Mouse (Mus musculus): Measurements from ENCODE around the gene Kdm1a. TPM values are rescaled to one million over a fixed set of nuclear protein-coding genes. Genes with fewer than 3 reads are reported as not detected.

The Kdm1a gene
- polyA plus RNA-seq (2015; fragmentation: Nextera tagmentation; extraction: Ambion mirVana) = 22.0 and 24.2 TPM in 2 replicates

GRCm38 (mm10) chr4:136602568-136602967 is at the start of gene Kdm1a:
Kdm1a (minus strand) TSS chr4:136602723.

DNA sequence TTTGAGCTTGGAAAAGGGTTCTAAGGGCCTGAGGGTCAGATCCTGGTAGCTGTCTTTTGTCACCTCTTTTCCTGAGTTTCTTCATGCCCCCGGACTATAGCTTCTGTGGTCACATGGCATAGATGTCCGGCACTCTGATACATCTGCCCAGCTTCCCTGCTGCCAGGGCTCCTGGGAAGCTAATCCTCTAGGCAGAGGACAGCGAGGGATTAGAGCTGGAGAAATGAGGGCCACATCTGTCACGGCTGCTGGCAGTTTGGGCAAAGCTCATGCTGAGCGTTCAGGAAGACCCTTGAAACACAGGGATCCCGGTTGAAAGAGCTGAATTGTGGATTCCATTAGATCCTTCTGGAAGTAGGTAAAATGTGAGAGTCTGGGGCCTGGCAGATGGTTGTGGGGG is 19.9 kb upstream of the Kdm1a start, which contains the start of gene Lactbl1:
Gene Lactbl1, plus strand, starts transcription at position 234 of the 400 bp plus-strand sequence.

DNA sequence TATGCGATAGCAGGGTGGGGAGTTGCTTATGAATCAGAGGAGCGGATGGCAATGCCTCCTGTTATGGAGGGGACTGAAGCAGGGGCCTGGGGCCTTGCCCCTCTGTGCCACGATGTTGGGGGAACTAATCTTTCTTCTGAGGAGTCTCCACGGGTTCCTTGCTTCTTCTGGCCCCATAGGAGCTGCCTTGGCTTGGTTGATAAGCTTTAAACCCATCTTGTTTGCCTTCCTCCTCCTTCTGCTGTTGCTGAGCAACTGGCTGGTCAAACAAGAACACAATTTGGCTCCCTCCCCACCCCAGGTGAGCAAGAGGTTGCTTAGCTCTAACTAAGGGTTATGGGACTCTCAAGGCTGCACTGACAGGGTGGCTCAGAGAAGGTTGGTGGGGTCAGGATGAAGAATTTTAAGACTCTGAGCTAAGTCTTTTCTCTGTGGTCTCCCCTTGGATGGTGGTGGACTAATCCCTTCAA is 7.9 kb upstream of the Kdm1a start, which contains the start of gene Tex46:
Gene Tex46, plus strand, starts transcription at position 51 of the 470 bp plus-strand sequence.

Small RNA genes lying within 50 kb of the gene (microRNA-seq; reads per million reads assigned to microRNA genes)
- not detected for gene Gm22180 (ENCODE audit: borderline replicate concordance, insufficient number of aligned reads)

Other genes with a start within 250 kb of the Kdm1a start
- gene Htr1d, start 179.2 kb downstream of the Kdm1a start, polyA plus RNA-seq (2015; fragmentation: Nextera tagmentation; extraction: Ambion mirVana) = 0.30 and 0.37 TPM in 2 replicates
- 0.32 and 0.46 TPM in 2 replicates for gene 6030445D17Rik, start 140.5 kb downstream of the Kdm1a start, polyA plus RNA-seq (2015; fragmentation: Nextera tagmentation; extraction: Ambion mirVana)
- 38.0 and 46.7 TPM in 2 replicates for gene Luzp1, start 133.0 kb downstream of the Kdm1a start, polyA plus RNA-seq (2015; fragmentation: Nextera tagmentation; extraction: Ambion mirVana)
- not detected in 2 replicates for gene Tex46, start 7.7 kb upstream of the Kdm1a start, polyA plus RNA-seq (2015; fragmentation: Nextera tagmentation; extraction: Ambion mirVana)
- not detected in 2 replicates for gene Lactbl1, start 19.9 kb upstream of the Kdm1a start, polyA plus RNA-seq (2015; fragmentation: Nextera tagmentation; extraction: Ambion mirVana)
- gene Ephb2, start 233.3 kb upstream of the Kdm1a start, polyA plus RNA-seq (2015; fragmentation: Nextera tagmentation; extraction: Ambion mirVana) = 4.3 and 4.6 TPM in 2 replicates

Measured in adrenal gland, postnatal 0 days (tissue).